Mouse (Mus musculus) lung, postnatal 0 days (tissue): ENCODE measurements around the gene Lipc. TPM values are rescaled to one million over a fixed set of nuclear protein-coding genes. Genes with fewer than 3 reads are reported as not detected.

Experiments
- ATAC-seq: fragments of 200-750 bp; cut with Nextera tagmentation; 2 replicates; pipeline ENCODE4 v1.8.0; 2017; ENCODE audit warnings: moderate library complexity
- DNase-seq: peaks from one replicate; pipeline ENCODE4 v3.0.0-alpha.2; 2016; ENCODE audit warnings: low spot score
- H3K27ac ChIP-seq: fragments of 300-500 bp; sonication (generic); 2 replicates; pipeline ENCODE4 v1.5.1; 2014; ENCODE audit warnings: antibody characterized with exemption, mild to moderate bottlenecking, low read length, mixed read lengths
- H3K27me3 ChIP-seq: fragments of 300-500 bp; sonication (generic); replicated peaks from 2 replicates; pipeline ENCODE4 v1.6.1; 2014; ENCODE audit warnings: low read length, mixed read lengths; ENCODE audit not compliant: insufficient read depth
- H3K36me3 ChIP-seq: fragments of 300-500 bp; sonication (generic); 2 replicates; pipeline ENCODE4 v1.6.1; 2014; ENCODE audit warnings: low read length, mixed read lengths; ENCODE audit not compliant: insufficient read depth
- H3K4me1 ChIP-seq: fragments of 300-500 bp; sonication (generic); 2 replicates; pipeline ENCODE4 v1.6.1; 2014; ENCODE audit warnings: antibody characterized with exemption, low read depth, low read length, mixed read lengths; ENCODE audit not compliant: insufficient read depth
- H3K4me2 ChIP-seq: fragments of 300-500 bp; sonication (generic); replicated peaks from 2 replicates; pipeline ENCODE4 v1.6.1; 2014; ENCODE audit warnings: low read depth, mild to moderate bottlenecking, low read length, moderate library complexity, mixed read lengths
- H3K4me3 ChIP-seq: fragments of 300-500 bp; sonication (generic); 2 replicates; pipeline ENCODE4 v1.5.1; 2014; ENCODE audit warnings: low read depth, low read length
- H3K9ac ChIP-seq: fragments of 300-500 bp; sonication (generic); replicated peaks from 2 replicates; pipeline ENCODE4 v1.6.1; 2014; ENCODE audit warnings: low read depth, mild to moderate bottlenecking
- H3K9me3 ChIP-seq: fragments of 300-500 bp; sonication (generic); 2 replicates; pipeline ENCODE4 v1.6.1; 2016; ENCODE audit warnings: low read length, mixed read lengths
- CTCF ChIP-seq: IDR thresholded peaks from 2 replicates; pipeline ENCODE4 v1.5.1; 2016; ENCODE audit warnings: antibody characterized with exemption, mild to moderate bottlenecking
- EP300 ChIP-seq: IDR thresholded peaks from 2 replicates; pipeline ENCODE4 v1.6.1; 2016; ENCODE audit warnings: antibody characterized with exemption, mild to moderate bottlenecking, control low read depth
- WGBS: fragments of 180-500 bp; shearing (Covaris S2); extraction: QIAGEN DNeasy Blood & Tissue Kit; methylation state at CpG from one replicate; pipeline ENCODE4 v1.1.7; 2014; 5-methylcytosine and 5-hydroxymethylcytosine counted together
- polyA plus RNA-seq: library from polyadenylated mRNA; unstranded; fragments of >200 nt; fragmentation: Nextera tagmentation; extraction: Ambion mirVana; gene quantifications from 2 replicates; pipeline ENCODE4 v1.2.1, GENCODE M21; 2015

Lipc gene
- polyA plus RNA-seq, 1 experiment from 2014 or later: 0.21 TPM

DNA sequence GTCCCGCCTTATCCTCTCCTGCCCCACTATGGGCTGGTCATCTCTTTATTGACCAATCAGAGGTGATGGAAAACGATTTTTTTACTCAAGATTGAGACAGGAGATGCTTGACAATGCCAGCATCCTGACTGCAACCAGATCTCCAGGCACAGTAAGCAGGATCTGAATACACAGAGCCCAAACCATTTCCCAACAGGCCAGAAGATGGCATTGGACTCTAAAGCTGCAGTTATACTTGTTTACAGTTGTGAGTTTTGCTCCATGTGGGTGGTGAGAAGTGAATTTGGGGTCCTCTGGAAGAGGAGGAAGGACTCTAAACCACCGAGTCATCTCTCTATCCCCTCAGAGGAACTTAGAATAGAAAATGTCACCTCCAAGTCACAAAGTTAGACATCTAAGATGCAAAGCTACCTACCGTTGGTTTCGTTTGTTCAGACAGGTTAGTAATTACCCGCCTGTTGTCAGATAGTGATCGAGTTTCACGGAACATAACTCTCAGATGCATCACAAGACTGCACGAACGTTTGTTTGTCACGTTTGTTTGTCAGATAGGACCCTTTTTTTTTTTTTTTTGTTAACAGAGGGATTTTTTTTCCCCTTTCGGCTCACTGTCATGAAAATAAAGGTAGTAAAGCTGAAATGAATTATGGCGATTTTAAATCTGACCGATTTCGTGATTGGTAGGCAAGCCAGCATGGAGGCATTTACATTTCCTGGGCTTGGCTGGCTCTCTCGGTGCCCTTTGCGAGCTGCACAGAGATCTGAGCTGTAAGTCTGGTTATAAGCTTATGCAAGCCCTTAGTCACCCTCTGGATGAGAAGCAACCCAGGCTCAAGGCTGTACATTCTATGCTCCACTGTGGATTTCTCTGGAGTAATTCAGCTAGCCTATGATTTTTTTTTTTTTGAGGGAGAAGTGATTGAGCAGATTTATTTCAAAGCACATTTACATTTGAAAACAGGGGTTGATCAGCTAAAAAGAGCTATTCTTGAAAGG lies 14.3 kb upstream of the Lipc start:
- no peak overlapping the region for H3K4me3 ChIP-seq
- H3K9ac ChIP-seq: no peak overlapping the region
- no peaks in the 10 kb centered on the region for H3K36me3 ChIP-seq
- peak; percentile 13; the same call in 1 of the 2 replicates for TF ChIP-seq CTCF
- TF ChIP-seq EP300: no peak
- DNase-seq (no peak), ATAC-seq (no peak)
- no peaks in the 10 kb centered on the region for H3K27me3 ChIP-seq
- H3K9me3 ChIP-seq: no peaks in the 10 kb centered on the region
- H3K4me2 ChIP-seq: no peak overlapping the region
- no peaks in the 10 kb centered on the region for H3K4me1 ChIP-seq
- no peak overlapping the region for H3K27ac ChIP-seq
- 76% methylated on average over 17 of the region's 17 CpGs for WGBS

DNA sequence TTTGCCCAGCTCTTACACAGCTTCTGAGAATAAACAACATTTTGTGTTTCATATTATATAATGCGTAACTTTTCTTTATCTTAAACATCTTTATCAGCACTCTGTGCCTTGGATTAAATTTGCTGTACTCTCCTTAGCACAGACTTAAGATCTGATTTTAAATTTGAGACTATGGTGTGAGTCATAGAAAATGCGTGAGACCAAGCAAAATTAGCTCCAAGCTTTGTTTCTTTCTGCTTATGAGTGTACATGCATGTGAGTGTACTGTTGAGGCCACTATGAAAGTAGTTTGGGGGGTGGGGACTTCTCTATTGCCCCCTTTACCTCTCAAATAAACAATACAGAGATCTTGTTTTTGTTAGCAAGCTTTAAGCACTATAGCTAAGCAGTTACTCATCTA lies 13.4 kb upstream of the Lipc start:
- no peak for TF ChIP-seq CTCF
- TF ChIP-seq EP300: no peak
- Histone ChIP-seq H3K27me3 (no peaks in the 10 kb centered on the region), H3K36me3 (no peaks in the 10 kb centered on the region), H3K9ac (no peak overlapping the region), H3K4me3 (no peak overlapping the region), H3K4me2 (no peak overlapping the region), H3K9me3 (no peaks in the 10 kb centered on the region), H3K4me1 (no peaks in the 10 kb centered on the region), H3K27ac (no peak overlapping the region)
- ATAC-seq (no peak), DNase-seq (no peak)
- 76% methylated on average over 2 of the region's 2 CpGs for whole genome bisulfite sequencing

DNA sequence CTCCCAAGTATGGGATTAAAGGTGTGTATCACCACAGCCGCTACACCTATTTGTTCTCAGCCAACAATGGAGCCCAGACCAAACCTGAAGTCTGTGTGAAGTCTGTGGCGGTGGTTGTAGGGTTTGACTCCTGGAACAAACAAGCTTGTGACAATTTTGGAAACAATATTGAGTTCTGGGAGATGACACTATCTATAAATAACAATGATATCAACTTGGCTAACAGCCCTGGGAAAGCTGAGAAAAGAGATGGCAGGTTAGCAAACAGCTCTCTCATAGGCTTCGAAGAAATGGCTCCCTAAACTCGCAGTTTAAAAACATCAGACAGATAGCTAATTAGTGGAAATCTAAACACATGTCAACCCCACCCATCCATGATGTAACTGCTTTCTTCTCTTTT lies 13.0 kb upstream of the Lipc start:
- no peak overlapping the region for H3K27ac ChIP-seq
- no peaks in the 10 kb centered on the region for H3K36me3 ChIP-seq
- no peak overlapping the region for H3K9ac ChIP-seq
- H3K27me3 ChIP-seq: no peaks in the 10 kb centered on the region
- no peak overlapping the region for H3K4me2 ChIP-seq
- no peaks in the 10 kb centered on the region for H3K9me3 ChIP-seq
- ATAC-seq (no peak), DNase-seq (peak; percentile 11)
- H3K4me1 ChIP-seq: no peaks in the 10 kb centered on the region
- TF ChIP-seq CTCF: no peak
- no peak for TF ChIP-seq EP300
- no peak overlapping the region for H3K4me3 ChIP-seq
- WGBS: 64% methylated on average over 4 of the region's 4 CpGs

DNA sequence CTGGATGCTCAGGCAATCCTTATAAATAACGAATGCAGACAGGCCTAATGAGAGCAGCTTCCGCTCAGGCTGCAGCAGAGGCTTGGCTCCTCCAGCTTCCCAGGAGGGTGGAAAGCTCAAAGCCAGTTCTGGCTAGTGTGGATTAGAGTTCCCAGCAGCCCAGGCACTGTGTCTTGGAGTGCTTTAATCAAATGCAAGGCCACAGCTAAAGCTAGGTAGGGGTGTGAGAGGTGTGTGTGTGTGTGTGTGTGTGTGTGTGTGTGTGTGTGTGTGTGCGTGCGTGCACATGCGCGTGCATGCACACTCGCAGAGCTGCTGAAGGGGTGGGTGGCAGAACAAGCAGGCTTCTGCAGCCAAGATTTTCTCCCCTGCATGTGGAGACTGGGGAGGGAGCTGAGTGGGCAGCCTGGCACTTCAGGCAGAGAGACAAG lies 11.4 kb upstream of the Lipc start:
- ATAC-seq (no peak), DNase-seq (no peak)
- no peaks in the 10 kb centered on the region for H3K4me1 ChIP-seq
- no peak overlapping the region for H3K27ac ChIP-seq
- WGBS: 76% methylated on average over 6 of the region's 7 CpGs
- no peak overlapping the region for H3K4me3 ChIP-seq
- H3K9me3 ChIP-seq: no peaks in the 10 kb centered on the region
- H3K4me2 ChIP-seq: no peak overlapping the region
- H3K27me3 ChIP-seq: no peaks in the 10 kb centered on the region
- H3K9ac ChIP-seq: no peak overlapping the region
- TF ChIP-seq EP300: no peak
- TF ChIP-seq CTCF: no peak
- H3K36me3 ChIP-seq: no peaks in the 10 kb centered on the region

DNA sequence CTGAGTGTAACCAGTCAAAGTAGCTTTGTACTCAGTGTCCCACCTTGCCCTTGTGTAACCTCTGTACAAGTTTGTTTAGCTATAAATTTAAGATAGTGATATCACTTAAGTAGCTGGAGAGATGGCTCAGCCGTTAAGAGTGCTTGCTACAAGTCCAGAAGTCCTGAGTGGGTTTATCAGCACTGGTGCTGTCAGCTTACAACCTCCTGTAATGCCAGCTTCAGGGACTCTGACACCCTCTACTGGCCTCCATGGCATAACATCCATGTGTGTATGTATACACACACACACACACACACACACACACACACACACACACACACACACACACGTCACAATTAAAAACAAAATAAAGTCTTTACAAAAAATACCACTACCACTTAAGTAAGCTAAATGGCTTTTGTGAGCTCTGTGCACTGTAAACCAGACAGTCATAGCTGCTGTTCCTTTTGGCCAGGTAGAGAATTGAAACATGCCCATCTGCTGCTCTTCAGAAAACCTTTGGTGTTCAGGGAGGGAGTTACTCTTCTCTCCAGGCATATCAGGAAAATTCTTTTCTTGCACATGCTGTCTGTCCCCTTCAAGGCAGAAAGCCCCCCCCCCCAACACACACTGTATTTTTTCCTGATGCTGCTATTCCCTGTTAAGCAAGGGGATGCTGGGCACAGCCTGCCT lies 10.9 kb upstream of the Lipc start:
- no peak for DNase-seq
- ATAC-seq: no peak

DNA sequence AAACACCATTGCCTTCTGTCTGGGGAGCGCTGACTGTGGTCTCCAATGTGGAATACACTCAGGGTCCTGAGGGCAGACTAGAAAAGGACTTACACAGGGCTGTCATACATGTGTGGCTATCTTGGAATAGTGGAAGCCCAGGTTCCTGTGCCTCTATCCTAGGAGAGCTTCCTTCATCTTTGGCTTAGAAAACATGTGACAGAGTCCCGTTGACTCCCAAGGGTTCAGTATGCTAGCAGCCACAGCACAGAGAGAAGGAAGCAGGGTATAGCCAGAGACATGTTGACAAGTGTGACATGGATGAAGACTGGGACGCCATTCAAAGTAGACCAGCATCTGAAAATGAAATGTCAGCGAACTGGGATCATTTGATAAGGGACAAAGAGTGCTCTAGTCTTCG lies 8.3 kb upstream of the Lipc start:
- 91% methylated on average over 5 of the region's 5 CpGs for WGBS
- H3K4me3 ChIP-seq: no peak overlapping the region

More for the DNA sequence above, 10.9 kb upstream of the Lipc start:
- no peak overlapping the region for H3K4me2 ChIP-seq
- H3K36me3 ChIP-seq: no peaks in the 10 kb centered on the region
- H3K9ac ChIP-seq: no peak overlapping the region
- WGBS: 56% methylated on average over 2 of the region's 2 CpGs
- H3K9me3 ChIP-seq: no peaks in the 10 kb centered on the region
- no peak for TF ChIP-seq EP300
- 0 out of 2 replicates have a peak, but pooled peaks have one; percentile 1 for TF ChIP-seq CTCF
- H3K27me3 ChIP-seq: no peaks in the 10 kb centered on the region
- H3K4me3 ChIP-seq: no peak overlapping the region
- H3K4me1 ChIP-seq: no peaks in the 10 kb centered on the region
- H3K27ac ChIP-seq: no peak overlapping the region

More for the DNA sequence above, 8.3 kb upstream of the Lipc start:
- ATAC-seq (no peak), DNase-seq (no peak)
- Histone ChIP-seq H3K9ac (no peak overlapping the region), H3K9me3 (no peaks in the 10 kb centered on the region), H3K36me3 (no peaks in the 10 kb centered on the region), H3K4me2 (no peak overlapping the region), H3K27ac (no peak overlapping the region), H3K4me1 (no peaks in the 10 kb centered on the region), H3K27me3 (no peaks in the 10 kb centered on the region)
- no peak for TF ChIP-seq CTCF
- TF ChIP-seq EP300: no peak
